Mouse (Mus musculus): ENCODE data around the gene Olfr1085. TPM values are rescaled to one million over a fixed set of nuclear protein-coding genes. Genes with fewer than 3 reads are reported as not detected.
"Not testable (repeated sequence)": the region's sequence is repeated elsewhere in the genome, so short reads cannot be mapped to it uniquely, and the experiment has no call there.

The Olfr1085 gene
- not detected in 2 replicates for polyA plus RNA-seq (2014; fragmentation: Nextera tagmentation; extraction: Ambion mirVana)

DNA sequence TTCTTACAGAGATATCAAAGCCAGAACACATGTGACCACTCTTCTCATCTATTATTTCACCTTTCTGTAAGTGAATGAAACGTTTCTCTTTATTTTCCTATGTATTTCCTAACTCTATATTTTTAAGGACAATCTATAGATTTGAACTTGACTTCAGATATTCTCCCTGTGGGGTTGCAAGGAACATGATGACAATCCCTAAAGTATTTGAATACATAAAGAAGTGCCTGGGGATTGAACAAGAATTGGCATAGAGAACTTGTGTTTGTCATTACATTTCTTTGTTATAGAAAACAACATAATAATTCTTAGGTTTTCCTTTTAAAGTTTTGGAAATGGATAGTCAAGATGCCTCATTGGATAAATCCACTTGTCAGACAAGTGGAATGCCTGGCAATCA is at the start of gene Olfr1085:
Gene Olfr1085 (minus strand): TSS at position 101 of the 400 bp plus-strand sequence.
- no peaks in the 10 kb centered on the region for H3K4me1 ChIP-seq (ENCODE audit: control insufficient read depth, insufficient read depth, low read length)
- WGBS (ENCODE audit: insufficient replicate concordance): 20% methylated on average over 1 of the region's 1 CpGs
- no peaks in the 10 kb centered on the region for H3K9me3 ChIP-seq (replicated peaks; ENCODE audit: control insufficient read depth, low read length)
- no peak for ATAC-seq (replicated peaks; ENCODE audit: insufficient number of reproducible peaks, low FRiP score, low TSS enrichment)
- no peak within 1 kb of the TSS for H3K9ac ChIP-seq (ENCODE audit: low read depth, low read length)
- no peak within 1 kb of the TSS for H3K27ac ChIP-seq (ENCODE audit: low read depth, low read length)
- H3K36me3 ChIP-seq (ENCODE audit: control insufficient read depth, insufficient read depth, low read length): no peaks in the 10 kb centered on the region
- no peaks in the 10 kb centered on the region for H3K27me3 ChIP-seq (ENCODE audit: control insufficient read depth, insufficient read depth, low read length)
- no peak within 1 kb of the TSS for H3K4me3 ChIP-seq (ENCODE audit: low read depth, low read length)
- H3K4me2 ChIP-seq: no peak within 1 kb of the TSS

- Histone ChIP-seq H3K9me3 (replicated peaks; ENCODE audit: control insufficient read depth, low read length) (no peaks in the 10 kb centered on the region), H3K9ac (ENCODE audit: low read depth, low read length) (no peak within 1 kb of the TSS), H3K4me2 (no peak within 1 kb of the TSS), H3K36me3 (ENCODE audit: control insufficient read depth, insufficient read depth, low read length) (no peaks in the 10 kb centered on the region), H3K27ac (ENCODE audit: low read depth, low read length) (no peak within 1 kb of the TSS), H3K4me1 (ENCODE audit: control insufficient read depth, insufficient read depth, low read length) (no peaks in the 10 kb centered on the region), H3K27me3 (ENCODE audit: control insufficient read depth, insufficient read depth, low read length) (no peaks in the 10 kb centered on the region), H3K4me3 (ENCODE audit: low read depth, low read length) (no peak within 1 kb of the TSS)
- ATAC-seq (replicated peaks; ENCODE audit: insufficient number of reproducible peaks, low FRiP score, low TSS enrichment): no peak
Measured at GRCm38 (mm10) chr2:86698295-86698694, 36.5 kb upstream of the Olfr1085 start, which contains the start of gene Olfr1087. Gene Olfr1087, minus strand, starts transcription at chr2:86698395.

GRCm38 (mm10) chr2:86679992-86680391 is 18.2 kb upstream of the Olfr1085 start, which contains the start of gene Olfr1086:
Gene Olfr1086, minus strand, starts transcription at chr2:86680092.
- Histone ChIP-seq H3K27me3 (ENCODE audit: control insufficient read depth, insufficient read depth, low read length) (no peaks in the 10 kb centered on the region), H3K4me2 (no peak within 1 kb of the TSS)
- WGBS (ENCODE audit: insufficient replicate concordance): 65% methylated on average over 2 of the region's 2 CpGs

GRCm38 (mm10) chr2:86639625-86640024 is 22.2 kb downstream of the Olfr1085 start, which contains the start of gene Olfr1084:
Gene Olfr1084, minus strand, starts transcription at chr2:86639725.
- not testable (repeated sequence) for H3K27me3 ChIP-seq (ENCODE audit: control insufficient read depth, insufficient read depth, low read length); H3K36me3 ChIP-seq (ENCODE audit: control insufficient read depth, insufficient read depth, low read length); ATAC-seq (replicated peaks; ENCODE audit: insufficient number of reproducible peaks, low FRiP score, low TSS enrichment); H3K4me1 ChIP-seq (ENCODE audit: control insufficient read depth, insufficient read depth, low read length); H3K9ac ChIP-seq (ENCODE audit: low read depth, low read length); H3K27ac ChIP-seq (ENCODE audit: low read depth, low read length); H3K4me3 ChIP-seq (ENCODE audit: low read depth, low read length); H3K9me3 ChIP-seq (replicated peaks; ENCODE audit: control insufficient read depth, low read length); H3K4me2 ChIP-seq
- 67% methylated on average over 1 of the region's 1 CpGs for WGBS (ENCODE audit: insufficient replicate concordance)

More at GRCm38 (mm10) chr2:86679992-86680391, 18.2 kb upstream of the Olfr1085 start, which contains the start of gene Olfr1086:
- no peak within 1 kb of the TSS for H3K27ac ChIP-seq (ENCODE audit: low read depth, low read length)
- no peaks in the 10 kb centered on the region for H3K36me3 ChIP-seq (ENCODE audit: control insufficient read depth, insufficient read depth, low read length)
- no peak for ATAC-seq (replicated peaks; ENCODE audit: insufficient number of reproducible peaks, low FRiP score, low TSS enrichment)
- no peaks in the 10 kb centered on the region for H3K4me1 ChIP-seq (ENCODE audit: control insufficient read depth, insufficient read depth, low read length)
- no peak within 1 kb of the TSS for H3K4me3 ChIP-seq (ENCODE audit: low read depth, low read length)
- H3K9me3 ChIP-seq (replicated peaks; ENCODE audit: control insufficient read depth, low read length): no peaks in the 10 kb centered on the region
- no peak within 1 kb of the TSS for H3K9ac ChIP-seq (ENCODE audit: low read depth, low read length)

Other genes starting within 250 kb of the Olfr1085 start
- not detected in 2 replicates for gene Olfr1061, start 248.0 kb downstream of the Olfr1085 start, polyA plus RNA-seq (2014; fragmentation: Nextera tagmentation; extraction: Ambion mirVana)
- gene Olfr1062, start 235.3 kb downstream of the Olfr1085 start, polyA plus RNA-seq (2014; fragmentation: Nextera tagmentation; extraction: Ambion mirVana): not detected in 2 replicates
- not detected in 2 replicates for gene Olfr1065, start 211.4 kb downstream of the Olfr1085 start, polyA plus RNA-seq (2014; fragmentation: Nextera tagmentation; extraction: Ambion mirVana)
- gene Olfr1066, start 205.8 kb downstream of the Olfr1085 start, polyA plus RNA-seq (2014; fragmentation: Nextera tagmentation; extraction: Ambion mirVana): not detected in 2 replicates
- not detected in 2 replicates for gene Olfr228, start 174.6 kb downstream of the Olfr1085 start, polyA plus RNA-seq (2014; fragmentation: Nextera tagmentation; extraction: Ambion mirVana)
- gene Olfr1076, start 153.6 kb downstream of the Olfr1085 start, polyA plus RNA-seq (2014; fragmentation: Nextera tagmentation; extraction: Ambion mirVana): not detected in 2 replicates
- gene Olfr1079, start 119.5 kb downstream of the Olfr1085 start, polyA plus RNA-seq (2014; fragmentation: Nextera tagmentation; extraction: Ambion mirVana): not detected in 2 replicates
- not detected in 2 replicates for gene Olfr1080, start 103.8 kb downstream of the Olfr1085 start, polyA plus RNA-seq (2014; fragmentation: Nextera tagmentation; extraction: Ambion mirVana)
- gene Olfr1082, start 63.1 kb downstream of the Olfr1085 start, polyA plus RNA-seq (2014; fragmentation: Nextera tagmentation; extraction: Ambion mirVana): not detected in 2 replicates
- gene Olfr1084, start 22.3 kb downstream of the Olfr1085 start, polyA plus RNA-seq (2014; fragmentation: Nextera tagmentation; extraction: Ambion mirVana): not detected in 2 replicates
- not detected in 2 replicates for gene Olfr1086, start 18.1 kb upstream of the Olfr1085 start, polyA plus RNA-seq (2014; fragmentation: Nextera tagmentation; extraction: Ambion mirVana)
- not detected in 2 replicates for gene Olfr1087, start 36.4 kb upstream of the Olfr1085 start, polyA plus RNA-seq (2014; fragmentation: Nextera tagmentation; extraction: Ambion mirVana)
- not detected in 2 replicates for gene Olfr1089, start 71.7 kb upstream of the Olfr1085 start, polyA plus RNA-seq (2014; fragmentation: Nextera tagmentation; extraction: Ambion mirVana)
- gene Olfr1090, start 97.0 kb upstream of the Olfr1085 start, polyA plus RNA-seq (2014; fragmentation: Nextera tagmentation; extraction: Ambion mirVana): not detected in 2 replicates
- not detected in 2 replicates for gene Olfr1093, start 120.5 kb upstream of the Olfr1085 start, polyA plus RNA-seq (2014; fragmentation: Nextera tagmentation; extraction: Ambion mirVana)
- gene Olfr141, start 148.0 kb upstream of the Olfr1085 start, polyA plus RNA-seq (2014; fragmentation: Nextera tagmentation; extraction: Ambion mirVana): not detected in 2 replicates
- gene Olfr1094, start 162.6 kb upstream of the Olfr1085 start, polyA plus RNA-seq (2014; fragmentation: Nextera tagmentation; extraction: Ambion mirVana): not detected in 2 replicates
- gene Olfr1095, start 189.7 kb upstream of the Olfr1085 start, polyA plus RNA-seq (2014; fragmentation: Nextera tagmentation; extraction: Ambion mirVana): not detected in 2 replicates
- not detected in 2 replicates for gene Gm13723, start 212.8 kb upstream of the Olfr1085 start, polyA plus RNA-seq (2014; fragmentation: Nextera tagmentation; extraction: Ambion mirVana)
- gene Olfr1097, start 230.2 kb upstream of the Olfr1085 start, polyA plus RNA-seq (2014; fragmentation: Nextera tagmentation; extraction: Ambion mirVana): not detected in 2 replicates